25 mouse cellular contexts compared by ENCODE assay signal in genomic region chr4:83373381-83373780, GRCm38 (mm10). TPM values are rescaled to one million over a fixed set of nuclear protein-coding genes. Genes with fewer than 3 reads are reported as not detected.
A peak's percentile ranks its signal among the peaks of the same experiment; 100 is the strongest.
DNase-seq lines count a peak whose midpoint lies in the region; ATAC-seq lines count a peak whose summit lies in the region.
"Had no signal": no experiment of that assay in that cellular context is flagged by ENCODE, and none has a peak within 500 bp of the region (broad histone marks: within the 10 kb centered on the region; RNA-seq: fewer than 3 reads in every experiment).

No protein-coding gene starts in this region.

- DNase-seq in cerebellum, postnatal 14 days = peak; percentile 26 to 27
- DNase-seq in cerebellum, adult 11 months = no peak
- peak; percentile 55 for DNase-seq in heart, adult 11 months
- no peak for DNase-seq in heart, postnatal 36 days
- peak; percentile 60 for DNase-seq in 3T3-L1 (ENCODE audit: low read depth, low spot score)
- peak; percentile 66 for DNase-seq in fibroblast of lung, adult 2 months (ENCODE audit: low read depth)
- DNase-seq: adrenal gland, adult 8-10 months; cerebellum, adult 18-20 months; cerebellum, postnatal 25 days; gastrocnemius, postnatal 10 days; heart, postnatal 14 days; kidney, adult 8-10 months; kidney, postnatal 4 days; liver; lung, adult 2 months; lung, postnatal 10 days; midbrain, embryonic 14.5 days; retina, postnatal 1 day; thymus, adult 2 months; thymus, postnatal 36 days had no signal

- intact Hi-C loops in heart, postnatal 36 days (cut with DNase I) = no loop called here

- ATAC-seq in inflammation-experienced regulatory T-cells, adult 6 months = no peak
- ATAC-seq: activated CD4-positive, CD25-positive, alpha-beta regulatory T cell, adult 4 months; CD4-positive, CD25-positive, alpha-beta regulatory T cell, adult 4 months; hindbrain, embryonic 16.5 days; intestine, embryonic 15.5 days had no signal

RNA-seq across cellular contexts. Expression of gene Snapc3, which starts 44.1 kb away (rescaled TPM):
- 10 to 100 TPM; 14.2 to 20.6 TPM for total RNA-seq in heart, postnatal 36 days (2021)
- polyA plus RNA-seq in inflammation-experienced regulatory T-cells, adult 6 months (2017; shearing (Covaris generic)) = 10 to 100 TPM; 41.9 to 49.3 (median 46.3) TPM

RNA-seq across cellular contexts. Expression of gene Ttc39b, which starts 49.3 kb away (rescaled TPM):
- total RNA-seq in heart, postnatal 36 days (2021) = 10 to 100 TPM; 14.4 to 22.7 TPM
- polyA plus RNA-seq in inflammation-experienced regulatory T-cells, adult 6 months (2017; shearing (Covaris generic)) = 100 to 1,000 TPM; 108 to 137 (median 120) TPM

Comparison
In these comparisons a context has a peak if more than half of its experiments do, and no peak if none do; other contexts are left out.
1. DNase-seq: peak in cerebellum, postnatal 14 days (2 of 2), heart, adult 11 months (single experiment), 3T3-L1 (single experiment) and fibroblast of lung, adult 2 months (single experiment); none in cerebellum, adult 11 months (single experiment) and heart, postnatal 36 days (0 of 2).